Mouse (Mus musculus): ENCODE results near the gene Rsad2. TPM values are rescaled to one million over a fixed set of nuclear protein-coding genes. Genes with fewer than 3 reads are reported as not detected.
A peak's percentile ranks its signal among the peaks of the same experiment; 100 is the strongest.

Gene Rsad2
- total and polyA plus RNA-seq, 3 experiments = 0.04 to 0.12 (median 0.06) TPM

DNA sequence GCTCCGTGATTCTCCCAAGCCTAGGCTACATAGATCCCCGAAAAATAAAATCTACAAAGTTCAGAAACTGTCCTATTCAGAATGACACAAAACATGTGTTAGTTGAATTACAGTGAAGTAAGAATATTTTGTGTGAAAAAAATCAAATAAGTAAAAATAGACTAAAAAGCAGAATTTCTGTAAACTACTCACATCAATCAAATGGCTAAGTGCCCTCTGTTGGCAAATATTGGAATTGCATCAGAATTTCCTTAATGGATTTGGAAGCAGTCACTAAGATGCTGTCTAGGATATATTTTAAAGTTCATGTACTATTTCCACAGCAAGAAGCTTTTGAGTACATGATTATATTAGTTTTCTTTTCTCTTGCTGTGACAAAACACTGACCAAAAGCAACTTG is 31.4 kb downstream of the Rsad2 start:
- in situ Hi-C loops (cut with MboI; ENCODE audit: low pct_ligation_motif_present, low pct_unique_long_range_greater_than_20kb, low sequenced_read_pairs) (no loop called here), dilution Hi-C loops (cut with MboI; ENCODE audit: extremely low pct_ligation_motif_present, extremely low pct_unique_long_range_greater_than_20kb, low sequenced_read_pairs) (no loop called here)
- no peaks in the 10 kb centered on the region for H3K79me2 ChIP-seq (replicated peaks; ENCODE audit: control insufficient read depth, extremely low read depth, insufficient read depth, poor library complexity, severe bottlenecking)
- no peaks in the 10 kb centered on the region for H3K36me3 ChIP-seq (replicated peaks in 1 of 2; ENCODE audit: control insufficient read depth in 1 of 2, insufficient read depth in 1 of 2, low read length in 1 of 2)
- H3K9ac ChIP-seq (ENCODE audit: insufficient read depth, low read depth) = no peak overlapping the region
- H3K4me2 ChIP-seq (ENCODE audit: insufficient read depth, low read depth, poor library complexity, severe bottlenecking) = no peak overlapping the region
- no peaks in the 10 kb centered on the region for H3K27me3 ChIP-seq (replicated peaks)
- no peak for TF ChIP-seq JUN (IDR thresholded peaks at IDR 0.05; ENCODE audit: insufficient read depth, low read depth, low read length)
- no peak for TF ChIP-seq NRF1 (IDR thresholded peaks at IDR 0.05; ENCODE audit: low read depth, low read length)
- TF ChIP-seq NELFE (IDR thresholded peaks at IDR 0.05; ENCODE audit: low read depth, low read length) = no peak
- TF ChIP-seq MXI1 (IDR thresholded peaks at IDR 0.05; ENCODE audit: low read depth, low read length) = no peak
- no peak for TF ChIP-seq USF2 (conservative IDR thresholded peaks at IDR 0.05; ENCODE audit: low read depth, low read length)
- TF ChIP-seq USF1 (IDR thresholded peaks at IDR 0.05; ENCODE audit: low read depth, low read length) = no peak
- TF ChIP-seq MEF2A (IDR thresholded peaks at IDR 0.05; ENCODE audit: borderline replicate concordance, low read depth, low read length) = no peak
- TF ChIP-seq ELF1 (IDR thresholded peaks at IDR 0.05; ENCODE audit: low read depth, low read length) = no peak
- TF ChIP-seq RAD21 (IDR thresholded peaks at IDR 0.05; ENCODE audit: low read depth, low read length) = peak; percentile 1; the same call in 1 of the 2 replicates
- TF ChIP-seq CTCF (conservative IDR thresholded peaks at IDR 0.05 in 1 of 2, IDR thresholded peaks at IDR 0.05 in 1 of 2; ENCODE audit: low read depth in 2 of 2, low read length in 2 of 2) = peak; percentile 50 to 51
- TF ChIP-seq SMC3 (IDR thresholded peaks at IDR 0.05; ENCODE audit: low read depth, low read length) = no peak
- TF ChIP-seq ZNF384 (IDR thresholded peaks at IDR 0.05; ENCODE audit: low read depth, low read length) = no peak
- peak; percentile 47 for DNase-seq (ENCODE audit: extremely low read depth)
- no peak overlapping the region for H3K27ac ChIP-seq (ENCODE audit: insufficient read depth, low read depth)
- no peaks in the 10 kb centered on the region for H3K9me3 ChIP-seq (replicated peaks; ENCODE audit: low read length)
- no peak overlapping the region for H3K4me3 ChIP-seq (replicated peaks in 1 of 3; ENCODE audit: low read depth in 2 of 3, low read length in 2 of 3, poor library complexity in 1 of 3)
- no peaks in the 10 kb centered on the region for H3K4me1 ChIP-seq (ENCODE audit: control insufficient read depth in 1 of 2, insufficient read depth in 2 of 2)

DNA sequence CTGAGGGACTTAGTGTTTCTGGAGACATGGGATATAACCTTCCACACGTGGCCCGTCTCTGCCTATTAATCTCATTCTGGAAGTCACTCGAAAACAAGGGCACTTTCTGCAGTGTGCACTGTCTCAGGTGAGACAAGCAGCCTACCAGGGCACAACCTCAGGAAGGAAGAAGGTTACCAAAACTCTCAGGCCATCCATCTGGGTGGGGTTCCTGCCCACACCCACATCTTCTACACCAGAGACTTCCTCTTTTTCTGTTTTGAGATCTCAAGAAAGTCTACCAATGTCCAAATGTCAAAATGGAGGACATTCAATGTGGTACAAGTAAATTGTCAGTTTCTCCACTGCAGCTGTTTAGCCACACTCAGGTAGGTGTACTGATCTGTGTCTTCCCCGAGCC is 37.9 kb downstream of the Rsad2 start:
- Histone ChIP-seq H3K27me3 (replicated peaks) (no peaks in the 10 kb centered on the region), H3K9ac (ENCODE audit: insufficient read depth, low read depth) (no peak overlapping the region), H3K4me2 (ENCODE audit: insufficient read depth, low read depth, poor library complexity, severe bottlenecking) (no peak overlapping the region), H3K79me2 (replicated peaks; ENCODE audit: control insufficient read depth, extremely low read depth, insufficient read depth, poor library complexity, severe bottlenecking) (no peaks in the 10 kb centered on the region), H3K27ac (ENCODE audit: insufficient read depth, low read depth) (no peak overlapping the region), H3K9me3 (replicated peaks; ENCODE audit: low read length) (no peaks in the 10 kb centered on the region), H3K4me3 (replicated peaks in 1 of 3; ENCODE audit: low read depth in 2 of 3, low read length in 2 of 3, poor library complexity in 1 of 3) (no peak overlapping the region), H3K36me3 (replicated peaks in 1 of 2; ENCODE audit: control insufficient read depth in 1 of 2, insufficient read depth in 1 of 2, low read length in 1 of 2) (no peaks in the 10 kb centered on the region), H3K4me1 (ENCODE audit: control insufficient read depth in 1 of 2, insufficient read depth in 2 of 2) (peaks cover 0 to 18% of the 10 kb centered on the region in 2 experiments; a peak in 2 of 4 replicates)
- peak; percentile 26 for DNase-seq (ENCODE audit: extremely low read depth)
- TF ChIP-seq POLR2A (IDR thresholded peaks at IDR 0.05; ENCODE audit: low read depth, low read length) = no peak
- TF ChIP-seq SMC3 (IDR thresholded peaks at IDR 0.05; ENCODE audit: low read depth, low read length) = no peak
- no peak for TF ChIP-seq MAZ (IDR thresholded peaks at IDR 0.05; ENCODE audit: low read depth, low read length)
- no peak for TF ChIP-seq GABPA (IDR thresholded peaks at IDR 0.05; ENCODE audit: insufficient replicate concordance, low read depth, low read length)
- no peak for TF ChIP-seq CHD1 (IDR thresholded peaks at IDR 0.05; ENCODE audit: low read depth, low read length)
- no peak for TF ChIP-seq IRF4 (IDR thresholded peaks at IDR 0.05; ENCODE audit: low read depth, low read length)
- TF ChIP-seq KAT2A (IDR thresholded peaks at IDR 0.05; ENCODE audit: insufficient replicate concordance, low read length) = no peak
- TF ChIP-seq CTCF (conservative IDR thresholded peaks at IDR 0.05 in 1 of 2, IDR thresholded peaks at IDR 0.05 in 1 of 2; ENCODE audit: low read depth in 2 of 2, low read length in 2 of 2) = no peak
- TF ChIP-seq ZC3H11A (IDR thresholded peaks at IDR 0.05; ENCODE audit: low read depth, low read length) = no peak
- TF ChIP-seq TBP (conservative IDR thresholded peaks at IDR 0.05; ENCODE audit: low read depth, low read length) = no peak
- no peak for TF ChIP-seq CHD2 (IDR thresholded peaks at IDR 0.05; ENCODE audit: low read length)
- TF ChIP-seq ZKSCAN1 (IDR thresholded peaks at IDR 0.05; ENCODE audit: borderline replicate concordance, low read depth, low read length) = no peak
- dilution Hi-C loops (cut with MboI; ENCODE audit: extremely low pct_ligation_motif_present, extremely low pct_unique_long_range_greater_than_20kb, low sequenced_read_pairs) (no loop called here), in situ Hi-C loops (cut with MboI; ENCODE audit: low pct_ligation_motif_present, low pct_unique_long_range_greater_than_20kb, low sequenced_read_pairs) (no loop called here)
